Mouse (Mus musculus) subcutaneous adipose tissue, adult 2 months (tissue): ENCODE measurements around the gene Espn. TPM values are rescaled to one million over a fixed set of nuclear protein-coding genes. Genes with fewer than 3 reads are reported as not detected.

Experiments
- polyA plus RNA-seq: library from polyadenylated mRNA; depleted of rRNA; stranded (reverse); fragments of >200 nt; gene quantifications from 2 replicates; pipeline ENCODE4 v1.2.3, GENCODE M21; 2012; ENCODE audit warnings: low replicate concordance; rRNA removed

Gene Espn
- 1.2 and 4.9 TPM in 2 replicates for polyA plus RNA-seq

GRCm38 (mm10) chr4:152151966-152152544, at the start of gene Espn:
Gene Espn (minus strand): TSS chr4:152152371.

GRCm38 (mm10) chr4:152177537-152178343, 25.6 kb upstream of the Espn start, which contains the start of gene Acot7:
Gene Acot7 (plus strand): TSS chr4:152178134.

GRCm38 (mm10) chr4:152158585-152159284, 6.6 kb upstream of the Espn start, which contains the start of gene Hes2:
Gene Hes2 (plus strand): TSS chr4:152158867.

GRCm38 (mm10) chr4:152115921-152116612, 36.1 kb downstream of the Espn start, which contains the start of gene Tnfrsf25:
Gene Tnfrsf25 (plus strand): TSS chr4:152115934.

GRCm38 (mm10) chr4:152072121-152072601, 80.0 kb downstream of the Espn start, which contains the start of gene Plekhg5:
Gene Plekhg5 (plus strand): TSS chr4:152072498.

Other genes starting within 250 kb of the Espn start
- 65.3 and 78.6 TPM in 2 replicates for gene Dnajc11, start 218.7 kb downstream of the Espn start, polyA plus RNA-seq
- 46.6 and 79.4 TPM in 2 replicates for gene Thap3, start 163.4 kb downstream of the Espn start, polyA plus RNA-seq
- 8.9 and 14.1 TPM in 2 replicates for gene Phf13, start 156.1 kb downstream of the Espn start, polyA plus RNA-seq
- gene Klhl21, start 143.6 kb downstream of the Espn start, polyA plus RNA-seq, result 17.3 and 29.5 TPM in 2 replicates
- 9.9 and 17.5 TPM in 2 replicates for gene Zbtb48, start 124.7 kb downstream of the Espn start, polyA plus RNA-seq
- gene Tas1r1, start 113.8 kb downstream of the Espn start, polyA plus RNA-seq, result 0.03 and 0.13 TPM in 2 replicates
- gene Nol9, start 113.0 kb downstream of the Espn start, polyA plus RNA-seq, result 10.8 and 30.9 TPM in 2 replicates
- gene Plekhg5, start 79.9 kb downstream of the Espn start, polyA plus RNA-seq, result 33.9 and 54.3 TPM in 2 replicates
- 7.3 and 12.8 TPM in 2 replicates for gene Tnfrsf25, start 36.4 kb downstream of the Espn start, polyA plus RNA-seq
- 0.14 TPM in 1 of 2 replicates, not detected in the other for gene Hes2, start 6.5 kb upstream of the Espn start, polyA plus RNA-seq
- 32.2 and 38.4 TPM in 2 replicates for gene Acot7, start 25.8 kb upstream of the Espn start, polyA plus RNA-seq
- 19.5 and 68.5 TPM in 2 replicates for gene Gpr153, start 121.9 kb upstream of the Espn start, polyA plus RNA-seq
- gene Hes3, start 139.3 kb upstream of the Espn start, polyA plus RNA-seq, result not detected in 2 replicates
- gene Icmt, start 144.9 kb upstream of the Espn start, polyA plus RNA-seq, result 26.9 and 41.0 TPM in 2 replicates
- gene Rnf207, start 166.6 kb upstream of the Espn start, polyA plus RNA-seq, result 0.62 and 6.2 TPM in 2 replicates
- gene Rpl22, start 173.4 kb upstream of the Espn start, polyA plus RNA-seq, result 41.7 and 89.7 TPM in 2 replicates
- 0.19 and 0.21 TPM in 2 replicates for gene Chd5, start 186.3 kb upstream of the Espn start, polyA plus RNA-seq